Mouse (Mus musculus) cerebellum, adult 18-20 months (tissue): ENCODE data around the gene Klf6.

Experiments used
- DNase-seq, 2 experiments: peaks; one replicate each; pipeline ENCODE4 v3.0.0; 2021

Klf6 gene

GRCm38 (mm10) chr13:5861157-5862002 is at the start of gene Klf6:
Klf6 (plus strand) TSS chr13:5861482.
- peak; percentile 98 to 99 for DNase-seq

GRCm38 (mm10) chr13:5813433-5813832 is 47.8 kb upstream of the Klf6 start:
- no peak for DNase-seq

- no peak for DNase-seq
Observed at GRCm38 (mm10) chr13:5817250-5817649, 44.0 kb upstream of the Klf6 start.

GRCm38 (mm10) chr13:5819173-5819572 is 42.1 kb upstream of the Klf6 start:
- no peak for DNase-seq

GRCm38 (mm10) chr13:5822586-5822985 is 38.7 kb upstream of the Klf6 start:
- DNase-seq, result no peak

- no peak for DNase-seq
Observed at GRCm38 (mm10) chr13:5823150-5823549, 38.1 kb upstream of the Klf6 start.

- DNase-seq, result no peak
Observed at GRCm38 (mm10) chr13:5824189-5824815, 37.0 kb upstream of the Klf6 start.

- DNase-seq, result no peak
Observed at GRCm38 (mm10) chr13:5826170-5826827, 35.0 kb upstream of the Klf6 start.

- no peak for DNase-seq
Observed at GRCm38 (mm10) chr13:5831976-5832375, 29.3 kb upstream of the Klf6 start.

- DNase-seq, result no peak
Observed at GRCm38 (mm10) chr13:5837174-5837777, 24.0 kb upstream of the Klf6 start.

- no peak for DNase-seq
Observed at GRCm38 (mm10) chr13:5841418-5841817, 19.9 kb upstream of the Klf6 start.

- no peak for DNase-seq
Observed at GRCm38 (mm10) chr13:5842911-5843310, 18.4 kb upstream of the Klf6 start.

GRCm38 (mm10) chr13:5843829-5844228 is 17.5 kb upstream of the Klf6 start:
- DNase-seq, result no peak

- no peak for DNase-seq
Observed at GRCm38 (mm10) chr13:5844338-5844737, 16.9 kb upstream of the Klf6 start.

GRCm38 (mm10) chr13:5845161-5845590 is 16.1 kb upstream of the Klf6 start:
- no peak for DNase-seq

- DNase-seq, result no peak
Observed at GRCm38 (mm10) chr13:5845605-5846004, 15.7 kb upstream of the Klf6 start.

GRCm38 (mm10) chr13:5846860-5847259 is 14.4 kb upstream of the Klf6 start:
- no peak for DNase-seq

- no peak for DNase-seq
Observed at GRCm38 (mm10) chr13:5847736-5848135, 13.5 kb upstream of the Klf6 start.

- DNase-seq, result peak in 1 of 2 experiments; percentile 61
Observed at GRCm38 (mm10) chr13:5860651-5861156, 578 bp upstream of the Klf6 start.

GRCm38 (mm10) chr13:5862003-5862625 is 832 bp downstream of the Klf6 start:
- DNase-seq, result peak; percentile 57 to 65

- DNase-seq, result peak; percentile 25 to 44
Observed at GRCm38 (mm10) chr13:5862626-5863407, 1.5 kb downstream of the Klf6 start.

GRCm38 (mm10) chr13:5863408-5863891 is 2.2 kb downstream of the Klf6 start:
- no peak for DNase-seq
